Mouse (Mus musculus): ENCODE measurements around the gene Olfr303. TPM values are rescaled to one million over a fixed set of nuclear protein-coding genes. Genes with fewer than 3 reads are reported as not detected.
"Not testable (repeated sequence)": the region's sequence is repeated elsewhere in the genome, so short reads cannot be mapped to it uniquely, and the experiment has no call there.

Olfr303 gene
- total RNA-seq (2021): not detected
- long read RNA-seq, experiment 1: 0 reads
- long read RNA-seq, experiment 2: 0 reads

GRCm38 (mm10) chr7:86397689-86398088 is at the start of gene Olfr303:
Gene Olfr303, minus strand, starts transcription at chr7:86397789.
- DNase-seq: no peak

- no peak for DNase-seq
Measured at GRCm38 (mm10) chr7:86403546-86403945, 6.0 kb upstream of the Olfr303 start, which contains the start of gene Olfr301. Gene Olfr301, plus strand, starts transcription at chr7:86403846.

- no peak for DNase-seq
Measured at GRCm38 (mm10) chr7:86386558-86386957, 11.0 kb downstream of the Olfr303 start, which contains the start of gene Olfr304. Gene Olfr304, minus strand, starts transcription at chr7:86386658.

GRCm38 (mm10) chr7:86385769-86386168 is 11.8 kb downstream of the Olfr303 start:
- no peak for DNase-seq

- DNase-seq: no peak
Measured at GRCm38 (mm10) chr7:86366828-86367227, 30.8 kb downstream of the Olfr303 start, which contains the start of gene Olfr305. Gene Olfr305, minus strand, starts transcription at chr7:86366928.

- DNase-seq: not testable (repeated sequence)
Measured at GRCm38 (mm10) chr7:86346296-86346695, 51.3 kb downstream of the Olfr303 start.

- no peak for DNase-seq
Measured at GRCm38 (mm10) chr7:86344253-86344652, 53.3 kb downstream of the Olfr303 start.

- no peak for DNase-seq
Measured at GRCm38 (mm10) chr7:86342881-86343565, 54.6 kb downstream of the Olfr303 start.

Other genes starting within 250 kb of the Olfr303 start
- not detected for gene Vmn2r75, start 226.0 kb downstream of the Olfr303 start, total RNA-seq (2021)
- gene Vmn2r76, start 151.5 kb downstream of the Olfr303 start, total RNA-seq (2021): not detected
- gene Olfr310, start 120.6 kb downstream of the Olfr303 start, total RNA-seq (2021): not detected
- not detected for gene Olfr309, start 84.1 kb downstream of the Olfr303 start, total RNA-seq (2021)
- not detected for gene Olfr308, start 72.2 kb downstream of the Olfr303 start, total RNA-seq (2021)
- gene Olfr307, start 60.2 kb downstream of the Olfr303 start, total RNA-seq (2021): not detected
- not detected for gene Olfr305, start 30.9 kb downstream of the Olfr303 start, total RNA-seq (2021)
- not detected for gene Olfr304, start 11.1 kb downstream of the Olfr303 start, total RNA-seq (2021)
- gene Olfr301, start 6.1 kb upstream of the Olfr303 start, total RNA-seq (2021): not detected
- not detected for gene Olfr299, start 62.1 kb upstream of the Olfr303 start, total RNA-seq (2021)
- not detected for gene Olfr298, start 94.7 kb upstream of the Olfr303 start, total RNA-seq (2021)
- gene Olfr297, start 122.2 kb upstream of the Olfr303 start, total RNA-seq (2021): not detected
- gene Olfr295, start 186.1 kb upstream of the Olfr303 start, total RNA-seq (2021): not detected
- gene Olfr294, start 218.9 kb upstream of the Olfr303 start, total RNA-seq (2021): not detected